Mouse (Mus musculus): ENCODE measurements around the gene D630039A03Rik.

D630039A03Rik gene

DNA sequence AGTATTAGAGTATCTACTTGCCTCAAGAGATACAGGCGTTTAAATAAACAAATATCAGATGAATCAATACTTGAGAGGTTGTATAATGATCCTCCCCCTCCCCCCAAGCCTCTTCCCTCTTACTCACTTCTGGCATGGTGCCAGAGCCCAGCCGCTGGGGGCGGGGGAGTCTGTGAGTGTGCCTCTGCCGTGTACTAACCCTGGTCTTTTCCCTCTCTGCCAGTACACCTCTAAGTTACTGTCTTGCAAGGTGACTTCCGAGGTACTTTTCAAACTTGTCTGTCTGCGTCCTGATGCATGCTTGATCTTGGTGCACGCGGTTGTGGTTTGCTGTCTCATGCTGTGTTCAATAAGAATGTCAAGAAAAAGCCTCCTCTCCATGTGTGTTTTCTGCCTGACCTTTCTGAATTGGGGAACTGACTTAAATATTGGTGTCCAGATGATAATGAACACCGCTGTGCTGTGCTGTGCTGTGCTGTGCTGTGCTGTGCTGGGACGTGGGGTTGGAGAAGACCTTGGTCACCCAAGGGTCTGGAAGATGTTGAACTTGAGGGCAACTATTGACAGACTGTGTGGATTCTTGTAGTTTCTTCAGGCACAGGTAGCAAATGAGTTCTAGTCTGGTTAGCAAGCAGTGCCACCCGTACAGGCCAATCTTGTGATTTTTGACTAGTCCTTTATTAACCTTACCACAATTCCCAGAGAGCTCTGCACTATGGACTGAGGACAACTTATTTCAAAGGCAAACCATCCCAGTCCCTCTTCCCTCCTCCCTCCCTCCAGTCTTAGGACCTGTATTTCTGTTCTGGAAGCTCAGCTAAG lies 29.8 kb downstream of the D630039A03Rik start:
- DNase-seq, result no peak

DNA sequence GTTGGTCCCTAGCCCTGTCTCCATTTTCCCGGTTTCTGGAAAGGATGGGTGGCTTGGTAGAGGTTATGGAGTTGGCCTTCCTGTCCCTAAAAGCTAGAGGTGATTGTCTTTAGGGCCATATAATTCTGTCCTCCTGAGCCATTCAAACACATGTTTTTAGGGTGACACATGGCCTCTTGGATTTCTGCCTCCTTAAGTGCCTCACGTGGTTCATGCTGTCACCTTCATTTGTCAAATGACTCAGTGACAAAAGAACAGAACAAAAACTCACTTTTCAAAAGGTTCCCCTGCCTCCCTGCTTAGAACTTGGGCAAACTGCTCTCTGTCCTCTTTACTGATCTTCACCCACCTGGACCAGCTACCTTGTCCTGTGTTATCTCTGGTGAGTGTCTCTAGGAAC lies 30.9 kb downstream of the D630039A03Rik start:
- no peak for DNase-seq

DNA sequence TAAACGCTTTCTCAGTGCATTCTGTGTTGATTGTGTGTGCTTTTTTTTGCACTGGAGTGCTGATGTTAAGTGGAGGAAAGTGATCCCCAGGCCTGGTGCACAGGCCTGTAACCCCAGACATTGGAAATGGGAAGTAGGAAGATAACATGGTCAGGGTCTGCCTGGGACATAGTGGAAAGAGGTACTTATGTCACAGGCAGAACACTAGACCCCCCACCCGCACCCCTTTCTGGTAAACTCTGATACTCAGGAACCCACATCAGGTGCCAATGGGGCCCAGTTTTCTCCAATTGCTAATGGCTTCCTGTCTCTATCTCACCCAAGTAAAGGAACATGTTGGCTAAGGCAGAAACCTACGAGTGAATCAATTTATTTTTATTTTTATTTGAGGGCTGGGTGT lies 31.6 kb downstream of the D630039A03Rik start:
- no peak for DNase-seq

DNA sequence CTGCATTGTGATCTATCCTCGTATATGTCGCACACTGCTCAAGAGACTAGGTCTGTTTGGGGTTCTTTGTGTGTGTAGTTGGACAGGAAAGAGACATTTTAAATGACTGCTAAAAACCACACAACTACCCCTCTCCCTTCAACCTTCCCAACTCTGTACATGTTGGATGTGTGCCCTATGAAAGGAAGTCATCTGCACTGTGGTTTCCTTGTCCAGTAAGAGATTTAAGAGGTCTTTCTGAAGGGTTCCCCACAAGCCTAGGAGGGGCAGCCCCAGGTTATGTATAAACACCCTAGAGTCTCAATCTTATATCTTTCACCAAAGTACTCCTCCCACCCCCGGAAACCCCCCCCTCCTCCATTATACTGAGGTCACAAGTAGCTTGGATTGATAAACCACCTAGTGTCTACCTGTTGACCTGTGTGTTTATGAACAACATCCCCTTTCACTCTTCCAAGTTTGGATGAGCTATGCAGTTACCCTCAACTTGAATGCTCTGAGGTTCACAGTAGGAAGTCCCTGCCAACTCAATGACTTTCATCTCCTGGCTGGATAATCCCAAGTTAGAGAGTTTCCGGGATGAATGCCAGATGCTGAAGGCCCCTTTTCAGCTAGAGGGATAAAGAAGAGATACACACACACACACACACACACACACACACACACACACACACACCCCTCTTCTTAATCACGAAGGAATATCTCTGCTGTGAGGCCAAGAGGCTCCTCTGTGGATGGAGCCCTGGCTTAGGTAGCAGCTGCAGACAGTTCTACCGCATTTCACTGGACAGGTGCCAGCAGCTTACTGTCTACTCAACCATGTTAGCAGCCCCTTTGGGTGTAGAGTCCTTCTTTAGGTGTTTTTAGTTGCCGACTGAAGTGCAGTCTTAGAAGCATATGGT lies 32.3 kb downstream of the D630039A03Rik start:
- DNase-seq, result no peak

DNA sequence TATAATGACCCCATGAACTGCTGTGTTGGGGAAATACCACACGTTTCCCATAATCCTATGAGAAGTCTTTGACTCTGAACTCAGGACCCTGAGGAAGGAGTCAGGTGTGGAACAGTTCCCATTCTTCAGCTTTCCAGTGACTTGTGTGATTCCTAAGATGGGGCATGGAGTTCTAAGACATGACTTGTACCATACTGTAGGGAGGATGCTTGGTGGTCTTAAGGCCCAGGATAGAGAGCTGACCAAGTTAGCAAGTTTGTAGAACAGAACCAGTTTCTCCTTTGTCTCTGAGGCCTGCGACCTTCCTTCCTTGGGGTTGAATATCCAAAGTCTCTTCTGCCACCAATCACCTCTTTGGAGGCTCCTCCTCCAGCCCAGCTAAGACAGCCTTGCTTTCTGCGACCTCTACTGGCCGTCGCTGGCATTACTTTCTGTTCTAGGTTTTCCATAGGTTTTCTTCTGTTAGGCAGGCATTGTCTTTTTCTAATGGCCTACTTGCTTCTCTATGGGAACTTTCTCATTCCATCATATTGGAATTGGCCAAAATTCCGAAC lies 36.2 kb downstream of the D630039A03Rik start:
- DNase-seq, result peak; percentile 67

DNA sequence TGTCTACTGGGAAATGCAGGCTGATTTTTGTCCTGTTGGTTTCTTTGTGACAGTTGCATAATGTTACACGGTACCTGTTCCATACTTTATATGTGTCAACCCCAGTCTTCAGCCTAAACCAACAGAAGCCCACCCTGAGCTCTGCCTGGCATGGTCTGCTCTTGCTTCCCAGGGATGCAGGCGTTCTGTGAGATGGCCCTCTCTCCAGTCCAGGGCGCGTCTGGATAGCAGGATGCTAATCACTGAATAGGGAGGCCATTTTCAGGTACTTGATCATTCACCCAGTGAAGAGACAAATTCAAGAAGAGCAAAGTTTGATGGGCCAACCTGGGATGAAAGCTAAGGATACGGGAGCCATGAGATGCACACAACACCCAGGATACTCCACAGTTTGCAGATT lies 37.0 kb downstream of the D630039A03Rik start:
- no peak for DNase-seq

DNA sequence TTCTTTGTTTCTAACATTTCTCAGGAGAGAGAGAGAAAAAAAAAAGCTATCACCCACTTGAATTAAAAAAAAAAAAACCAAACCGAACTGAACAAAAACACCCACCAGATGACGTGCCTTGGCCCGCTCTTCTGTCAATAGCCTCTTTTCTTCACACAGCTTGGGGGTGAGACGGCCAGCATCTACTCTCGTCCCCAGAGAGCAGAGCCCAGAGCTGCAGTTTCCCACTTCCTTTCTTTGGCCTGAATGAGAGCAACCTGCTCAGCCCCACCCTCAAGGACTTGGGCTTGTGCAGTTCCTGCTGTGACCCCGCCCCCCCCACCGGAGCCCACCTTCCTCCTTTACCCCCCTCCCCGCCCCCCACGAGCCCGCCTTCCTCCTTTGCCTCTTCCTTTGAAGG lies 48.6 kb downstream of the D630039A03Rik start:
- no peak for DNase-seq

DNA sequence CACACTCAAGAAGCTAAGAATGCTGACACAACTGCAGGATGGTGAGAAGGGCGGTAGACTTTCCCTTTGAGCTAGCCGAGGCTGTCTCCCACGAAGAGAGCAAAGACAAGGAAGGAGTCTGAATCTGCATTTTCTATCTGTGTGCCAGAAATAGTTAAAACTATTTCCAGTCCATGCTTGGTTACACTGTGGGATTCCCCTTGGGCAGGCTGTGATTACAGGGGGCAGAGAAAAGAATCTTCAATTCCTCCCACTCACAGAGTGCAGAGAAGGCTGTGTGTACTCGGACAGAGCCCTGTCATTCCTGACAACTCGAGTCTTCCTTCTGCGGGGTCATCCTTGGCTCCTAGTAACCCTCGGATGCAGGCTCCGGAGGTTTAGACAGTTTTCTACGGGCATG lies 49.1 kb downstream of the D630039A03Rik start:
- no peak for DNase-seq

DNA sequence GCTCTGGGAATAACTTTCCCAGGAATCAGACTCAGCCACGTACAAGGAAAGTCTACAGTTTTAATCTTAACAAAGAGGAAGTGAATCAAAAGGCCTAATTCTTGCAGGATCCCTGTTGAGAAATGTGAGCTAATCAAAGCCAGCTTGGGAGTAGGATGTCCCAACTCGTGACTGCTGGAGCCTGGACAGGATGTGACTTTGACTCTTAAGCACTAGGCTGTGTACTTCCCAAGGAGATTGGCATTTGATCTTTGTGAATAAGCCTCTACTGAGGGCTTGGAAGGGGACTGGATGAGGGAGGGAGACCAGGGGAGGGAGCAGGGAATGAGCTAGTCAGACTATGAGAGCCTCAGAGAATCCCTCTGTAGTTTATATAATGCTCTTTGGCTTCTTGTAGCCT lies 50.0 kb downstream of the D630039A03Rik start:
- no peak for DNase-seq

DNA sequence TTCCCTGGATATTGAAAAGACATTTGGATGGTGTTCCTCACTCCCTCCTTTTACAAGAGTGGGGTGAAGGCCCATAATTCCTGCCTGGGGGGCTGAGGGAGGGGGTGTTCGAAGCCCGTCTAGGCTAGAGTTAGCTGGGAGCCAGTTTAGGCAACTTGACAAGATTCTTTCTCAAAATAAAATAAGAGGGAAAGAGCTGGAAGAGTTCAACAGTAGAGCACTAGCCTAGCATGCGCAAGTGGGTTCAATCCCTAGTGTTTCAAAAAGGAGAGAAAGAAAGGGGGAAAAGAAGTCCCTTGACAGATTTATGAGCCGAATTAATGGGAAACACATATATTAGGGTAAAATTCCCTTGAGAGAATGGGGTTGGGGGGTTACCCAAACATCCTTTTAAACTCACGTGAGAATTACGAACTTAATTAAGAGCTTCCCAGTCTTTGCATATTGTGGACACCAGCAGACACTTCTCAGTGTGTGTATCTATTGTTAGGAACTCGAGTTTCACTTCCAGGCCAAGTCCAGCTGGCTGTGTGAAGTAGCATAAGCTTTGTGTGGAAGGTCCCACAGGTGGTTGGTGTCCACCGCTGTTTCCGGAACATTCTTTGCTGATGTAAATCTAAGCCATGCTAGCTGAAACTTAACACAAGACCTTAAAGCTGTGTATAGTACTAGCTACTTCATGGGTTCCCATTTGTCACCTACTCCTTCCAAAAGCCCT lies 53.7 kb downstream of the D630039A03Rik start:
- no peak for DNase-seq

DNA sequence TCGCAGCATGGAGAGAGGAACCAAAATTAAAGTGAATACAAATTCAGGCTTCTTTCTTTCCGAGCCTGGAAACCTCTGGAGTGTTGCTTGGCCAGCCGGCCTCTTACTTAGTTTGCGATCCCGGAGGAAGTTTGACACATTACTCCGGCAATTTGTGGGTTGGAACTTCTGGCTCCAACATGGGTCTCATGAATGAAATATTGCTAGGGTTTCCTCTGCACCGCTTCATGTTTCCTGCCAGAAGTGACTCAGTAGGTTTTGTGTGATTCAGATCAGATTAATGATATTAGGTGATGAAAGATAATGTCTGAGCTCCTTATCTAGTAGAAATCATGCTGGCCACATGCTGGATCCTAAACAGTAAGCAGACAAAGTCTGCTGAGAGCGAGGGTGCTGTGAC lies 54.2 kb downstream of the D630039A03Rik start:
- DNase-seq, result no peak

DNA sequence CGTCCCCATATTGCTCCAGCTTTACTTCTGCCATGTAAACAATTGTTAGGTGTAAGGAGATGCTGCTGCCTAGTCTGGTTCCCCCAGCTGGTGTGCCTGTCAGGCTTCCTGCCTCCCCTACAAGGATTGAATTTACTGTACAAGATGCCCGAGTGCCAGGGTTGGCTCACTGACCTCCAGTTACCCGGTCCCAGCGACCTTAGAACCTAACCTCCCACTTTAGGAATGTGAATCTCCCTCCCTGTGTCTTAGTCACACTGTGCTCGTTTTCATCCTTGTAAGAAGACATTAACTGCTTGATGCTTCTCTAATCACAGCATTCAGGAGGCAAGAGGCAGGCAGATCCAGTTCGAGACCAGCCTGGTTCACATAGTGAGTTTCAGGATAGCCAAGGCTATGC lies 54.9 kb downstream of the D630039A03Rik start:
- no peak for DNase-seq

DNA sequence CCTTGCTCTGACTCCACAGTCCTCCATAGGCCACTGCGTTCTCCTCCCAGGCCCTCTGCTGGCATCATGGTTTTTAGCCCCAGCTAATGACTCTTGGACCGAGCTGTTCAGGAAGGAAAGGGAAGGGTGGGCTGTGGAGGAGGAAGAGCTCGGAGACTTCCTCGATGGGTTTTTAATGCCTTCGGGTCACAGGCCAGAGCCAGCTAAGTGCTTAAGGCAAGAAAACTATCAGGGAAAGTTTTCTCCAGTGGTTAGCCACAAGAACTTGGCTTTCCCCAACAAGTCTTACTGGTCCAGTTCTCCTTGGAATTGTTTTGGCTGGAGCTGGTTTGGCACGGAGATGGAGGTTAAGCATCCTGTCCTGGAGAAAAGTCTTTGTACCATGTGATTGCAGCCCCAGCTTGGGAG lies 55.9 kb downstream of the D630039A03Rik start:
- no peak for DNase-seq

All from cerebellum, adult 9-10 months (tissue).